Mouse (Mus musculus) liver, adult 2 months (tissue): Measurements from ENCODE around the gene Cideb.

Source experiments
- CTCF ChIP-seq: fragments of 200-500 bp; IDR thresholded peaks from 2 replicates; pipeline ENCODE4 v1.5.1; 2011; ENCODE audit warnings: low read depth, low read length, control low read depth
- POLR2A ChIP-seq: fragments of 200-500 bp; IDR thresholded peaks from 2 replicates; pipeline ENCODE4 v1.6.1; 2011; ENCODE audit warnings: low read length, control low read depth; ENCODE audit not compliant: insufficient read depth; ENCODE audit errors: extremely low read depth

- TF ChIP-seq CTCF (no peak), POLR2A (no peak)
These were observed 10.9 kb upstream of the Cideb start for GRCm38 (mm10) chr14:55769087-55769703.
